Mouse (Mus musculus): Measurements from ENCODE around the gene Jph2.

The Jph2 gene

GRCm38 (mm10) chr2:163358662-163359061 lies 39.1 kb downstream of the Jph2 start:
- no peak for DNase-seq

- no peak for DNase-seq
These were observed 41.5 kb downstream of the Jph2 start for GRCm38 (mm10) chr2:163356113-163356840.

GRCm38 (mm10) chr2:163355666-163356065 lies 42.1 kb downstream of the Jph2 start:
- DNase-seq = no peak

GRCm38 (mm10) chr2:163353731-163354130 lies 44.1 kb downstream of the Jph2 start:
- DNase-seq = no peak

- DNase-seq = no peak
These were observed 47.4 kb downstream of the Jph2 start for GRCm38 (mm10) chr2:163350443-163350842.

GRCm38 (mm10) chr2:163349411-163349810 lies 48.4 kb downstream of the Jph2 start:
- DNase-seq = no peak

GRCm38 (mm10) chr2:163348677-163349076 lies 49.1 kb downstream of the Jph2 start:
- no peak for DNase-seq

GRCm38 (mm10) chr2:163347517-163348184 lies 50.1 kb downstream of the Jph2 start:
- no peak for DNase-seq

GRCm38 (mm10) chr2:163346497-163346896 lies 51.3 kb downstream of the Jph2 start:
- DNase-seq = no peak

GRCm38 (mm10) chr2:163344976-163345660 lies 52.7 kb downstream of the Jph2 start:
- no peak for DNase-seq

- peak in 1 of 2 experiments; percentile 25 for DNase-seq
These were observed 54.1 kb downstream of the Jph2 start for GRCm38 (mm10) chr2:163343671-163344070.

- peak in 1 of 2 experiments; percentile 16 for DNase-seq
These were observed 57.5 kb downstream of the Jph2 start for GRCm38 (mm10) chr2:163340263-163340662.

- DNase-seq = no peak
These were observed 65.3 kb downstream of the Jph2 start for GRCm38 (mm10) chr2:163332368-163333055.

GRCm38 (mm10) chr2:163331423-163331822 lies 66.4 kb downstream of the Jph2 start:
- DNase-seq = no peak

GRCm38 (mm10) chr2:163330742-163331141 lies 67.1 kb downstream of the Jph2 start:
- no peak for DNase-seq

GRCm38 (mm10) chr2:163323163-163323562 lies 74.6 kb downstream of the Jph2 start:
- DNase-seq = no peak

GRCm38 (mm10) chr2:163318777-163319176 lies 79.0 kb downstream of the Jph2 start:
- no peak for DNase-seq

- DNase-seq = no peak
These were observed 80.5 kb downstream of the Jph2 start for GRCm38 (mm10) chr2:163317281-163317680.

- DNase-seq = no peak
These were observed 87.6 kb downstream of the Jph2 start for GRCm38 (mm10) chr2:163310163-163310688.

- DNase-seq = no peak
These were observed 88.4 kb downstream of the Jph2 start for GRCm38 (mm10) chr2:163309376-163309775.

- no peak for DNase-seq
These were observed 94.8 kb downstream of the Jph2 start for GRCm38 (mm10) chr2:163303037-163303436.

- no peak for DNase-seq
These were observed 96.2 kb downstream of the Jph2 start for GRCm38 (mm10) chr2:163301641-163302040.
